Mouse (Mus musculus) heart, embryonic 14.5 days (tissue): ENCODE measurements around the gene Gse1. TPM values are rescaled to one million over a fixed set of nuclear protein-coding genes. Genes with fewer than 3 reads are reported as not detected.

Experiments used
- ATAC-seq: fragments of 200-750 bp; cut with Nextera tagmentation; 2 replicates; pipeline ENCODE4 v1.8.0; 2017; ENCODE audit warnings: low read depth, moderate TSS enrichment; ENCODE audit not compliant: insufficient number of reproducible peaks, insufficient read depth, low FRiP score
- H3K27ac ChIP-seq, 2 experiments: fragments of 200-500 bp in 1 of 2; fragments of 300-500 bp in 1 of 2; sonication (generic) in 1 of 2; replicated peaks in 1 of 2; 2 replicates each; pipeline ENCODE4 v1.5.1; 2012 to 2014; ENCODE audit warnings: low read depth in 2 of 2, low read length in 2 of 2, control low read depth in 1 of 2, mild to moderate bottlenecking in 1 of 2, mixed read lengths in 1 of 2; ENCODE audit not compliant: control insufficient read depth in 1 of 2, insufficient read depth in 1 of 2
- H3K27me3 ChIP-seq: fragments of 300-500 bp; sonication (generic); 2 replicates; pipeline ENCODE4 v1.6.1; 2014; ENCODE audit warnings: mild to moderate bottlenecking, low read length, control low read depth; ENCODE audit not compliant: control insufficient read depth, insufficient read depth
- H3K36me3 ChIP-seq: fragments of 300-500 bp; sonication (generic); 2 replicates; pipeline ENCODE4 v1.6.1; 2014; ENCODE audit warnings: mild to moderate bottlenecking, control low read depth, low read length, mixed read lengths; ENCODE audit not compliant: control insufficient read depth, insufficient read depth
- H3K4me1 ChIP-seq, 2 experiments: fragments of 200-500 bp in 1 of 2; fragments of 300-500 bp in 1 of 2; sonication (generic) in 1 of 2; 2 replicates each; pipeline ENCODE4 v1.6.1; 2012 to 2014; ENCODE audit warnings: low read length in 2 of 2, control low read depth in 1 of 2, mixed read lengths in 1 of 2; ENCODE audit not compliant: control insufficient read depth in 2 of 2, insufficient read depth in 2 of 2
- H3K4me2 ChIP-seq: fragments of 300-500 bp; sonication (generic); 2 replicates; pipeline ENCODE4 v1.6.1; 2014; ENCODE audit warnings: mild to moderate bottlenecking, low read length
- H3K4me3 ChIP-seq, 2 experiments: fragments of 200-500 bp in 1 of 2; fragments of 300-500 bp in 1 of 2; sonication (generic) in 1 of 2; 2 replicates each; pipeline ENCODE4 v1.5.1; 2012 to 2014; ENCODE audit warnings: low read length in 2 of 2, mild to moderate bottlenecking in 2 of 2, control low read depth in 1 of 2, low read depth in 1 of 2, moderate library complexity in 1 of 2; ENCODE audit not compliant: control insufficient read depth in 1 of 2, insufficient read depth in 1 of 2
- H3K9ac ChIP-seq: fragments of 300-500 bp; sonication (generic); 2 replicates; pipeline ENCODE4 v1.6.1; 2014; ENCODE audit warnings: mild to moderate bottlenecking, low read length
- H3K9me3 ChIP-seq: fragments of 300-500 bp; sonication (generic); 2 replicates; pipeline ENCODE4 v1.6.1; 2016; ENCODE audit warnings: low read length, control low read depth; ENCODE audit not compliant: control insufficient read depth
- WGBS: fragments of 180-500 bp; shearing (Covaris S2); extraction: QIAGEN DNeasy Blood & Tissue Kit; methylation state at CpG from one replicate; pipeline ENCODE4 v1.1.7; 2014; 5-methylcytosine and 5-hydroxymethylcytosine counted together
- polyA plus RNA-seq: library from polyadenylated mRNA; unstranded; fragments of >200 nt; fragmentation: Nextera tagmentation; extraction: Ambion mirVana; gene quantifications from 2 replicates; pipeline ENCODE4 v1.2.1, GENCODE M21; 2014

The Gse1 gene
- polyA plus RNA-seq, 1 experiment from 2014 or later: 12.2 TPM

GRCm38 (mm10) chr8:120371725-120372457, 143.6 kb downstream of the Gse1 start:
- Histone ChIP-seq H3K27ac (peak overlapping the region; percentile 70 to 80), H3K9ac (peak overlapping the region; percentile 8)

GRCm38 (mm10) chr8:120372684-120373083, 144.4 kb downstream of the Gse1 start:
- H3K9me3 ChIP-seq: no peaks in the 10 kb centered on the region
- peaks cover 67 to 86% of the 10 kb centered on the region in 2 experiments for H3K4me1 ChIP-seq
- no peaks in the 10 kb centered on the region for H3K27me3 ChIP-seq
- peak overlapping the region; percentile 70 to 80; a peak in 3 of 4 replicates for H3K27ac ChIP-seq
- 88% methylated on average over 6 of the region's 6 CpGs for WGBS
- ATAC-seq: no peak
- H3K4me3 ChIP-seq: no peak overlapping the region
- H3K36me3 ChIP-seq: no peaks in the 10 kb centered on the region
- no peak overlapping the region for H3K4me2 ChIP-seq
- no peak overlapping the region for H3K9ac ChIP-seq

More at GRCm38 (mm10) chr8:120371725-120372457, 143.6 kb downstream of the Gse1 start:
- no peaks in the 10 kb centered on the region for H3K9me3 ChIP-seq
- no peaks in the 10 kb centered on the region for H3K27me3 ChIP-seq
- H3K4me2 ChIP-seq: peak overlapping the region; percentile 16; the same call in 1 of the 2 replicates
- no peak overlapping the region for H3K4me3 ChIP-seq
- peak; percentile 36 for ATAC-seq
- WGBS: 24% methylated on average over 8 of the region's 8 CpGs
- no peaks in the 10 kb centered on the region for H3K36me3 ChIP-seq
- peaks cover 63 to 81% of the 10 kb centered on the region in 2 experiments for H3K4me1 ChIP-seq

- Histone ChIP-seq H3K27me3 (no peaks in the 10 kb centered on the region), H3K4me3 (no peak overlapping the region), H3K4me2 (no peak overlapping the region), H3K9ac (no peak overlapping the region), H3K36me3 (no peaks in the 10 kb centered on the region), H3K9me3 (no peaks in the 10 kb centered on the region), H3K4me1 (peaks cover 69 to 90% of the 10 kb centered on the region in 2 experiments), H3K27ac (no peak overlapping the region)
- no peak for ATAC-seq
- WGBS: 72% methylated on average over 3 of the region's 3 CpGs
These were observed 145.4 kb downstream of the Gse1 start for GRCm38 (mm10) chr8:120373621-120374020.

- Histone ChIP-seq H3K4me1 (peaks cover 71 to 91% of the 10 kb centered on the region in 2 experiments), H3K27me3 (no peaks in the 10 kb centered on the region), H3K9ac (no peak overlapping the region), H3K4me2 (no peak overlapping the region), H3K4me3 (no peak overlapping the region), H3K9me3 (no peaks in the 10 kb centered on the region), H3K27ac (no peak overlapping the region), H3K36me3 (no peaks in the 10 kb centered on the region)
- no peak for ATAC-seq
- WGBS: 83% methylated on average over 1 of the region's 1 CpGs
These were observed 145.8 kb downstream of the Gse1 start for GRCm38 (mm10) chr8:120374070-120374469.

- H3K9ac ChIP-seq: 0 out of 2 replicates have a peak overlapping the region, but pooled peaks have one; percentile 34
- peaks cover 67 to 90% of the 10 kb centered on the region in 2 experiments for H3K4me1 ChIP-seq
- H3K4me3 ChIP-seq: no peak overlapping the region
- H3K9me3 ChIP-seq: no peaks in the 10 kb centered on the region
- H3K27ac ChIP-seq: 0 out of 4 replicates have a peak overlapping the region, but pooled peaks of 1 of the 2 experiments have one; percentile 12
- H3K4me2 ChIP-seq: no peak overlapping the region
- H3K27me3 ChIP-seq: no peaks in the 10 kb centered on the region
- no peak for ATAC-seq
- 50% methylated on average over 9 of the region's 9 CpGs for WGBS
- no peaks in the 10 kb centered on the region for H3K36me3 ChIP-seq
These were observed 146.3 kb downstream of the Gse1 start for GRCm38 (mm10) chr8:120374514-120374913.

GRCm38 (mm10) chr8:120375170-120375569, 146.9 kb downstream of the Gse1 start:
- no peak for ATAC-seq
- H3K27me3 ChIP-seq: no peaks in the 10 kb centered on the region
- H3K9me3 ChIP-seq: no peaks in the 10 kb centered on the region
- 0 out of 2 replicates have a peak overlapping the region, but pooled peaks have one; percentile 34 for H3K9ac ChIP-seq
- no peak overlapping the region for H3K4me2 ChIP-seq
- no peaks in the 10 kb centered on the region for H3K36me3 ChIP-seq
- no peak overlapping the region for H3K27ac ChIP-seq
- no peak overlapping the region for H3K4me3 ChIP-seq
- H3K4me1 ChIP-seq: peaks cover 60 to 84% of the 10 kb centered on the region in 2 experiments
- WGBS: 59% methylated on average over 5 of the region's 5 CpGs

GRCm38 (mm10) chr8:120376215-120376614, 148.0 kb downstream of the Gse1 start:
- 88% methylated on average over 4 of the region's 4 CpGs for WGBS
- Histone ChIP-seq H3K36me3 (no peaks in the 10 kb centered on the region), H3K4me3 (no peak overlapping the region), H3K9ac (no peak overlapping the region), H3K4me2 (no peak overlapping the region), H3K27ac (no peak overlapping the region), H3K4me1 (peaks cover 53 to 81% of the 10 kb centered on the region in 2 experiments), H3K27me3 (no peaks in the 10 kb centered on the region), H3K9me3 (no peaks in the 10 kb centered on the region)
- no peak for ATAC-seq
